Mouse (Mus musculus) neural tube, embryonic 12.5 days (tissue): ENCODE measurements around the gene Selenot. TPM values are rescaled to one million over a fixed set of nuclear protein-coding genes. Genes with fewer than 3 reads are reported as not detected.

ENCODE experiments used
- polyA plus RNA-seq: library from polyadenylated mRNA; unstranded; fragments of >200 nt; fragmentation: Nextera tagmentation; extraction: Ambion mirVana; gene quantifications from 2 replicates; pipeline ENCODE4 v1.2.1, GENCODE M21; 2016

Selenot gene
- polyA plus RNA-seq, 1 experiment from 2014 or later = 23.2 TPM

Other genes with a start within 250 kb of the Selenot start
- 14.8 and 15.4 TPM in 2 replicates for gene Tsc22d2, start 161.9 kb upstream of the Selenot start, polyA plus RNA-seq
- 47.4 and 49.8 TPM in 2 replicates for gene Eif2a, start 50.8 kb upstream of the Selenot start, polyA plus RNA-seq
- gene Serp1, start 50.7 kb upstream of the Selenot start, polyA plus RNA-seq = 109 and 116 TPM in 2 replicates
- gene Erich6, start 60.6 kb downstream of the Selenot start, polyA plus RNA-seq = 0.19 TPM in 1 of 2 replicates, not detected in the other
- gene Siah2, start 115.8 kb downstream of the Selenot start, polyA plus RNA-seq = 8.0 and 8.4 TPM in 2 replicates
- gene Mindy4b-ps, start 245.7 kb downstream of the Selenot start, polyA plus RNA-seq = not detected in 2 replicates